In genomic region chr6:83913710-83914109, GRCm38 (mm10) we compare ENCODE assay signal across 8 mouse cellular contexts. TPM values are rescaled to one million over a fixed set of nuclear protein-coding genes. Genes with fewer than 3 reads are reported as not detected.
DNase-seq lines count a peak whose midpoint lies in the region; ATAC-seq and TF ChIP-seq lines count a peak whose summit lies in the region.

No protein-coding gene starts in this region.

- intact Hi-C loops in left cerebral cortex, postnatal 4 days (cut with DNase I), result no loop called here

- H3K36me3 ChIP-seq in liver, postnatal 0 days (replicated peaks; ENCODE audit: insufficient read depth, low read length), result no peaks in the 10 kb centered on the region

- H3K27ac ChIP-seq in layer of hippocampus, adult 2 months, result no peak overlapping the region
- H3K27ac ChIP-seq in liver, postnatal 0 days (ENCODE audit: low read depth), result no peak overlapping the region

- no peak for TF ChIP-seq CTCF in layer of hippocampus, adult 2 months (conservative IDR thresholded peaks at IDR 0.05)
- no peak for TF ChIP-seq CTCF in liver, postnatal 0 days (IDR thresholded peaks at IDR 0.05; ENCODE audit: low read depth)

- H3K9me3 ChIP-seq in liver, postnatal 0 days (ENCODE audit: low read length), result no peaks in the 10 kb centered on the region

- TF ChIP-seq EP300 in liver, postnatal 0 days (IDR thresholded peaks at IDR 0.05; ENCODE audit: low read depth), result no peak

- WGBS in liver, postnatal 0 days (ENCODE audit: insufficient replicate concordance), result 33% methylated on average over 4 of the region's 4 CpGs

- H3K27me3 ChIP-seq in liver, postnatal 0 days (ENCODE audit: insufficient read depth, low read length), result no peaks in the 10 kb centered on the region

- peak overlapping the region; percentile 91; the same call in 1 of the 2 replicates for H3K4me3 ChIP-seq in layer of hippocampus, adult 2 months
- no peak overlapping the region for H3K4me3 ChIP-seq in liver, postnatal 0 days (ENCODE audit: low read depth, low read length)

- no peak overlapping the region for H3K9ac ChIP-seq in liver, postnatal 0 days (replicated peaks)

- peak; percentile 4; the same call in 1 of the 2 replicates for ATAC-seq in granulocyte monocyte progenitor cell, adult 5-6 weeks (replicated peaks; ENCODE audit: poor library complexity, severe bottlenecking)
- ATAC-seq in liver, postnatal 0 days, result no peak

- H3K4me1 ChIP-seq in liver, postnatal 0 days (ENCODE audit: insufficient read depth), result no peaks in the 10 kb centered on the region

- no peak for DNase-seq in layer of hippocampus, adult 2 months (ENCODE audit: low spot score in 2 of 2)
- no peak for DNase-seq in layer of hippocampus, adult 11-12 months (ENCODE audit: low spot score)
- peak; percentile 24 for DNase-seq in c-Kit-positive CD71-positive TER-119-positive erythroid progenitor cells, embryonic 14.5 days (ENCODE audit: low spot score)
- no peak for DNase-seq in liver, postnatal 0 days
- no peak for DNase-seq in left cerebral cortex, postnatal 4 days
- DNase-seq in frontal cortex, postnatal 25 days (ENCODE audit: low spot score in 2 of 2), result no peak
- no peak for DNase-seq in frontal cortex, postnatal 36 days (ENCODE audit: low spot score in 2 of 2)

- 0 out of 2 replicates have a peak overlapping the region, but pooled peaks have one; percentile 14 for H3K4me2 ChIP-seq in liver, postnatal 0 days (ENCODE audit: low read depth, low read length)

RNA-seq across cellular contexts. Expression of gene Zfp638, which starts 46.8 kb away (rescaled TPM):
- total RNA-seq in layer of hippocampus, adult 2 months (2021), result 100 to 1,000 TPM; 127 to 136 TPM
- 116 and 131 TPM in 2 replicates for total RNA-seq in granulocyte monocyte progenitor cell, adult 5-6 weeks (2014; fragmentation: Nextera tagmentation)
- 139 and 140 TPM in 2 replicates for total RNA-seq in granulocyte monocyte progenitor cell, adult 5-6 weeks (2017)
- polyA plus RNA-seq in liver, postnatal 0 days (2015; fragmentation: Nextera tagmentation; extraction: Ambion mirVana), result 12.0 and 12.5 TPM in 2 replicates
- 100 to 1,000 TPM; 148 to 161 TPM for total RNA-seq in left cerebral cortex, postnatal 4 days (2021)
